Mouse (Mus musculus) neural tube, embryonic 12.5 days (tissue): ENCODE results near the gene Ttll6. TPM values are rescaled to one million over a fixed set of nuclear protein-coding genes. Genes with fewer than 3 reads are reported as not detected.

Experiments
- ATAC-seq: fragments of 200-750 bp; cut with Nextera tagmentation; 2 replicates; pipeline ENCODE4 v1.8.0; 2017; ENCODE audit warnings: low read depth, mild to moderate bottlenecking, moderate TSS enrichment, moderate library complexity; ENCODE audit not compliant: low FRiP score
- H3K27ac ChIP-seq: fragments of 300-500 bp; sonication (generic); 2 replicates; pipeline ENCODE4 v1.5.1; 2016
- H3K27me3 ChIP-seq: fragments of 300-500 bp; sonication (generic); replicated peaks from 2 replicates; pipeline ENCODE4 v1.6.1; 2016; ENCODE audit warnings: mild to moderate bottlenecking
- H3K36me3 ChIP-seq: fragments of 300-500 bp; sonication (generic); 2 replicates; pipeline ENCODE4 v1.6.1; 2016; ENCODE audit warnings: mild to moderate bottlenecking
- H3K4me1 ChIP-seq: fragments of 300-500 bp; sonication (generic); 2 replicates; pipeline ENCODE4 v1.6.1; 2016
- H3K4me2 ChIP-seq: fragments of 300-500 bp; sonication (generic); replicated peaks from 2 replicates; pipeline ENCODE4 v1.6.1; 2016; ENCODE audit warnings: mild to moderate bottlenecking
- H3K4me3 ChIP-seq: fragments of 300-500 bp; sonication (generic); 2 replicates; pipeline ENCODE4 v1.5.1; 2016
- H3K9ac ChIP-seq: fragments of 300-500 bp; sonication (generic); 2 replicates; pipeline ENCODE4 v1.6.1; 2016; ENCODE audit warnings: mild to moderate bottlenecking
- H3K9me3 ChIP-seq: fragments of 300-500 bp; sonication (generic); 2 replicates; pipeline ENCODE4 v1.6.1; 2016; ENCODE audit warnings: mild to moderate bottlenecking
- WGBS: fragments of 180-500 bp; shearing (Covaris S2); methylation state at CpG from one replicate; pipeline ENCODE4 v1.1.7; 2016; 5-methylcytosine and 5-hydroxymethylcytosine counted together
- polyA plus RNA-seq: library from polyadenylated mRNA; unstranded; fragments of >200 nt; fragmentation: Nextera tagmentation; extraction: Ambion mirVana; gene quantifications from 2 replicates; pipeline ENCODE4 v1.2.1, GENCODE M21; 2016

Gene Ttll6
- polyA plus RNA-seq, 1 experiment from 2014 or later: not detected

- H3K9ac ChIP-seq: no peak overlapping the region
- no peaks in the 10 kb centered on the region for H3K36me3 ChIP-seq
- H3K4me2 ChIP-seq: peak overlapping the region; percentile 34
- ATAC-seq: no peak
- peaks cover 8% of the 10 kb centered on the region; the same call in 1 of the 2 replicates for H3K4me1 ChIP-seq
- peaks cover 98% of the 10 kb centered on the region for H3K27me3 ChIP-seq
- 2% methylated on average over 14 of the region's 14 CpGs for WGBS
- no peak overlapping the region for H3K27ac ChIP-seq
- H3K4me3 ChIP-seq: peak overlapping the region; percentile 5; the same call in 1 of the 2 replicates
- H3K9me3 ChIP-seq: no peaks in the 10 kb centered on the region
Measured at GRCm38 (mm10) chr11:96200183-96200655, 66.6 kb downstream of the Ttll6 start.

- H3K27me3 ChIP-seq: peaks cover 95% of the 10 kb centered on the region
- peaks cover 8% of the 10 kb centered on the region; the same call in 1 of the 2 replicates for H3K4me1 ChIP-seq
- ATAC-seq: no peak
- no peak overlapping the region for H3K27ac ChIP-seq
- no peaks in the 10 kb centered on the region for H3K9me3 ChIP-seq
- no peak overlapping the region for H3K4me3 ChIP-seq
- no peak overlapping the region for H3K4me2 ChIP-seq
- H3K9ac ChIP-seq: no peak overlapping the region
- H3K36me3 ChIP-seq: no peaks in the 10 kb centered on the region
Measured at GRCm38 (mm10) chr11:96201741-96202140, 68.2 kb downstream of the Ttll6 start.

GRCm38 (mm10) chr11:96202401-96203081 lies 69.0 kb downstream of the Ttll6 start:
- Histone ChIP-seq H3K4me2 (no peak overlapping the region), H3K36me3 (no peaks in the 10 kb centered on the region)
- under 1% methylated on average over 13 of the region's 14 CpGs for WGBS

GRCm38 (mm10) chr11:96203182-96203788 lies 69.7 kb downstream of the Ttll6 start:
- H3K9ac ChIP-seq: no peak overlapping the region
- H3K4me3 ChIP-seq: peak overlapping the region; percentile 9; the same call in 1 of the 2 replicates
- peak overlapping the region; percentile 27 for H3K4me2 ChIP-seq
- no peaks in the 10 kb centered on the region for H3K36me3 ChIP-seq
- ATAC-seq: no peak
- H3K27me3 ChIP-seq: peaks cover 92% of the 10 kb centered on the region
- peaks cover 8% of the 10 kb centered on the region; the same call in 1 of the 2 replicates for H3K4me1 ChIP-seq
- under 1% methylated on average over 37 of the region's 37 CpGs for WGBS
- no peak overlapping the region for H3K27ac ChIP-seq
- H3K9me3 ChIP-seq: no peaks in the 10 kb centered on the region

More at GRCm38 (mm10) chr11:96202401-96203081, 69.0 kb downstream of the Ttll6 start:
- H3K27me3 ChIP-seq: peaks cover 95% of the 10 kb centered on the region
- no peak for ATAC-seq
- no peaks in the 10 kb centered on the region for H3K9me3 ChIP-seq
- no peak overlapping the region for H3K9ac ChIP-seq
- H3K4me3 ChIP-seq: no peak overlapping the region
- H3K27ac ChIP-seq: no peak overlapping the region
- peaks cover 8% of the 10 kb centered on the region; the same call in 1 of the 2 replicates for H3K4me1 ChIP-seq

GRCm38 (mm10) chr11:96203789-96204186 lies 70.2 kb downstream of the Ttll6 start:
- no peak overlapping the region for H3K27ac ChIP-seq
- H3K9ac ChIP-seq: no peak overlapping the region
- ATAC-seq: no peak
- no peaks in the 10 kb centered on the region for H3K36me3 ChIP-seq
- H3K4me3 ChIP-seq: no peak overlapping the region
- peaks cover 8% of the 10 kb centered on the region; the same call in 1 of the 2 replicates for H3K4me1 ChIP-seq
- H3K27me3 ChIP-seq: peaks cover 92% of the 10 kb centered on the region
- H3K9me3 ChIP-seq: no peaks in the 10 kb centered on the region
- WGBS: under 1% methylated on average over 16 of the region's 16 CpGs
- H3K4me2 ChIP-seq: peak overlapping the region; percentile 27

GRCm38 (mm10) chr11:96204351-96204750 lies 70.8 kb downstream of the Ttll6 start:
- Histone ChIP-seq H3K9me3 (no peaks in the 10 kb centered on the region), H3K27me3 (peaks cover 91% of the 10 kb centered on the region), H3K4me3 (no peak overlapping the region), H3K36me3 (no peaks in the 10 kb centered on the region), H3K27ac (no peak overlapping the region), H3K9ac (no peak overlapping the region), H3K4me2 (no peak overlapping the region), H3K4me1 (peaks cover 8% of the 10 kb centered on the region; the same call in 1 of the 2 replicates)
- ATAC-seq: no peak
- 1% methylated on average over 11 of the region's 11 CpGs for WGBS

GRCm38 (mm10) chr11:96205426-96206131 lies 72.0 kb downstream of the Ttll6 start:
- Histone ChIP-seq H3K4me1 (peaks cover 3% of the 10 kb centered on the region; the same call in 1 of the 2 replicates), H3K4me3 (no peak overlapping the region), H3K9me3 (no peaks in the 10 kb centered on the region), H3K27me3 (peaks cover 85% of the 10 kb centered on the region), H3K36me3 (no peaks in the 10 kb centered on the region), H3K27ac (no peak overlapping the region), H3K9ac (no peak overlapping the region), H3K4me2 (no peak overlapping the region)
- WGBS: 3% methylated on average over 15 of the region's 15 CpGs
- no peak for ATAC-seq

Other genes starting within 250 kb of the Ttll6 start
- 0.11 TPM in 1 of 2 replicates, not detected in the other for gene B4galnt2, start 218.9 kb upstream of the Ttll6 start, polyA plus RNA-seq
- 57.1 and 73.7 TPM in 2 replicates for gene Igf2bp1, start 127.8 kb upstream of the Ttll6 start, polyA plus RNA-seq
- not detected in 2 replicates for gene Gip, start 109.2 kb upstream of the Ttll6 start, polyA plus RNA-seq
- gene Snf8, start 98.9 kb upstream of the Ttll6 start, polyA plus RNA-seq: 130 and 134 TPM in 2 replicates
- gene Ube2z, start 68.4 kb upstream of the Ttll6 start, polyA plus RNA-seq: 35.1 and 42.2 TPM in 2 replicates
- 483 and 502 TPM in 2 replicates for gene Atp5g1, start 58.1 kb upstream of the Ttll6 start, polyA plus RNA-seq
- not detected in 2 replicates for gene Calcoco2, start 21.8 kb upstream of the Ttll6 start, polyA plus RNA-seq
- 1.1 and 7.6 TPM in 2 replicates for gene Hoxb13, start 60.5 kb downstream of the Ttll6 start, polyA plus RNA-seq
- gene Hoxb9, start 137.7 kb downstream of the Ttll6 start, polyA plus RNA-seq: 76.1 and 90.5 TPM in 2 replicates
- gene Hoxb8, start 148.1 kb downstream of the Ttll6 start, polyA plus RNA-seq: 35.7 and 53.3 TPM in 2 replicates
- 97.1 and 101 TPM in 2 replicates for gene Hoxb7, start 152.8 kb downstream of the Ttll6 start, polyA plus RNA-seq
- gene Hoxb6, start 158.7 kb downstream of the Ttll6 start, polyA plus RNA-seq: 145 and 151 TPM in 2 replicates
- 79.2 and 94.7 TPM in 2 replicates for gene Hoxb5, start 169.6 kb downstream of the Ttll6 start, polyA plus RNA-seq
- 10.2 and 15.1 TPM in 2 replicates for gene Hoxb4, start 184.5 kb downstream of the Ttll6 start, polyA plus RNA-seq
- 21.2 and 26.5 TPM in 2 replicates for gene Hoxb3, start 189.5 kb downstream of the Ttll6 start, polyA plus RNA-seq
- gene Hoxb2, start 216.7 kb downstream of the Ttll6 start, polyA plus RNA-seq: 109 and 119 TPM in 2 replicates
- gene Hoxb1, start 232.0 kb downstream of the Ttll6 start, polyA plus RNA-seq: 8.1 and 8.8 TPM in 2 replicates